Mouse (Mus musculus) ES-E14 (cell line): Measurements from ENCODE around the gene Itpk1. TPM values are rescaled to one million over a fixed set of nuclear protein-coding genes. Genes with fewer than 3 reads are reported as not detected.

Source experiments
- DNase-seq: peaks from one replicate; pipeline ENCODE4 v3.0.0-alpha.2; 2013; ENCODE audit warnings: low read depth, low spot score
- H3K27ac ChIP-seq: 2 replicates; pipeline ENCODE4 v1.5.1; 2012; ENCODE audit warnings: low read depth, mild to moderate bottlenecking, low read length, moderate library complexity, mixed read lengths; ENCODE audit not compliant: poor library complexity, insufficient read depth, severe bottlenecking
- H3K36me3 ChIP-seq: 2 replicates; pipeline ENCODE4 v1.6.1; 2012; ENCODE audit warnings: mild to moderate bottlenecking, low read length, moderate library complexity, mixed read lengths; ENCODE audit not compliant: control insufficient read depth, poor library complexity, insufficient read depth, severe bottlenecking
- H3K4me1 ChIP-seq, 2 experiments: fragments of 150-350 bp in 1 of 2; sonication (generic) in 1 of 2; 2 replicates each; pipeline ENCODE4 v1.6.1; 2012; ENCODE audit warnings: low read length in 2 of 2, mild to moderate bottlenecking in 1 of 2, mixed read lengths in 1 of 2; ENCODE audit not compliant: control insufficient read depth in 2 of 2, insufficient read depth in 2 of 2, poor library complexity in 1 of 2
- H3K4me3 ChIP-seq, 2 experiments: fragments of 150-350 bp in 1 of 2; sonication (generic) in 1 of 2; 2 replicates each; pipeline ENCODE4 v1.5.1; 2012; ENCODE audit warnings: low read length in 2 of 2, low read depth in 1 of 2, mild to moderate bottlenecking in 1 of 2, mixed read lengths in 1 of 2; ENCODE audit not compliant: insufficient read depth in 1 of 2, poor library complexity in 1 of 2, severe bottlenecking in 1 of 2
- H3K9ac ChIP-seq: 2 replicates; pipeline ENCODE4 v1.6.1; 2012; ENCODE audit warnings: low read depth, mild to moderate bottlenecking, low read length, mixed read lengths; ENCODE audit not compliant: poor library complexity, insufficient read depth, severe bottlenecking
- H3K9me3 ChIP-seq: fragments of 150-350 bp; sonication (generic); 2 replicates; pipeline ENCODE4 v1.6.1; 2012; ENCODE audit warnings: low read depth, mild to moderate bottlenecking, low read length; ENCODE audit not compliant: control insufficient read depth, insufficient read depth
- CHD2 ChIP-seq: IDR thresholded peaks from 2 replicates; pipeline ENCODE4 v1.6.1; 2014; ENCODE audit warnings: mild to moderate bottlenecking, low read depth, low read length, inconsistent platforms
- HCFC1 ChIP-seq: IDR thresholded peaks from 2 replicates; pipeline ENCODE4 v1.6.1; 2012; ENCODE audit warnings: low read length, inconsistent platforms, borderline replicate concordance; ENCODE audit not compliant: insufficient read depth
- MAFK ChIP-seq: IDR thresholded peaks from 2 replicates; pipeline ENCODE4 v1.6.1; 2014; ENCODE audit warnings: mild to moderate bottlenecking, low read depth, low read length, inconsistent platforms; ENCODE audit not compliant: insufficient read depth
- ZC3H11A ChIP-seq: IDR thresholded peaks from 2 replicates; pipeline ENCODE4 v1.6.1; 2012; ENCODE audit warnings: low read depth, mild to moderate bottlenecking, inconsistent platforms, low read length, borderline replicate concordance
- ZNF384 ChIP-seq: IDR thresholded peaks from 2 replicates; pipeline ENCODE4 v1.6.1; 2012; ENCODE audit warnings: low read depth, low read length, inconsistent platforms
- in situ Hi-C, 2 experiments: fragments of 600-800 bp; cut with MboI; formaldehyde crosslinking; loops; one replicate each; pipeline ENCODE4 v1.15.1; 2025; ENCODE audit warnings: low sequenced_read_pairs in 2 of 2, inconsistent platforms in 1 of 2; ENCODE audit not compliant: unreplicated experiment in 2 of 2
- total RNA-seq: library from RNA; depleted of rRNA; stranded (reverse); fragments of 300-350 nt; gene quantifications from 2 replicates; pipeline ENCODE4 v1.2.3, GENCODE M21; 2012

Gene Itpk1
- total RNA-seq, 1 experiment: 33.1 TPM

DNA sequence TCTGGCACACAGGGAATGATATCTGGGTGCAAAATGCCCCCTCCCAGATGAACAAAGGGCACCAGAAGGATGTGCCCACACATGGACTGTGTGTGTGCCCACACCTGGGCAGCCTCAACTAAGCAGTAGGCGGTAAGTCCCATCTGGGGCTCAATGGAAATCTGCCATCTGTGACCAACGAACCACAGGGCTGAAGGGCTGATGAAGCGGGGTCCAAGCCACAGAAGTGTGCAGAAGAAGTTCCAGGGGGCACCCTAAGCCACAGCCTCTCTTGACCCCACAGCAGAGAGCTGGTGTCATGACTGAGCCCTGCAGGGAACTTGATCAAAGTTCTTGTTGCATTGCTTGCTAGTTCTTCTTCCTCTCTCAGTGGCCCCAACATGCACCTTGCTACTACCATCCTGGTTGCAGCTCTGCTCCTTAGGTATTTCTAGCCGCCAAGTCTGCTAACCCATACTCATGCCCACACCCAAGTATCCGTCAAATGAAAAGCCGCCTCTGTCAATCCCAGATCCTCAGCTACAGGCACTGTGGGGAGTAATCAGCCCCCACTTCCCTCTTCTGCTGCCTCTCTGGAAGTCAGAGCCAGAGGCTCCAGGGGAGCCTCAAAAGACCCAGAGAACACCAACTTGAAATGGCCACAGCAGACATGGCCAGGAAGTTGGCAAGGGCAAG, 58.7 kb downstream of the Itpk1 start:
- DNase-seq: no peak
- in situ Hi-C loops: no loop called here
- H3K36me3 ChIP-seq: no peaks in the 10 kb centered on the region
- peaks cover 2 to 15% of the 10 kb centered on the region in 2 experiments; a peak in 2 of 4 replicates for H3K4me1 ChIP-seq
- H3K9me3 ChIP-seq: no peaks in the 10 kb centered on the region
- no peak overlapping the region for H3K27ac ChIP-seq
- H3K9ac ChIP-seq: no peak overlapping the region
- TF ChIP-seq MAFK (no peak), HCFC1 (no peak), ZC3H11A (no peak), ZNF384 (no peak), CHD2 (no peak)
- H3K4me3 ChIP-seq: no peak overlapping the region

DNA sequence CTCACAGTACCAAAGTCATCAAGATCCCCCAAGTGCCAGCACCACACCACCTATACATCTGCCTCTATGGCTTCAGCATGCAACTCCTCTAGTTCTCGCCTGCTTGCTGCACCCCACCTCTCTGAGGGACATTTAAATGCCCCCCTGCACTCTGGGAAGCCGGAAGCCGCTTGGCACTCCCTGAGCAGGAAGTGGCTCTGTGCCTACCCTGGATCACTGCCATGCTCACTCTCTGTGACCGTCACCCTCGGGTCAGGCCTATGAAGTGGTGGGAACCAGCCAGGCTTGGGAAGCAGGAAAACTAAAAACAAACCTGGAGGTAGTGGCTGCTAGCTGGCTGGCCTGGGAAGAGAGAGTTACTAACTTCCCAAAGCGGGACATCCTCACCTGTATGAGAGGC, 61.4 kb downstream of the Itpk1 start:
- no peak overlapping the region for H3K27ac ChIP-seq
- H3K9me3 ChIP-seq: no peaks in the 10 kb centered on the region
- no peak for DNase-seq
- in situ Hi-C loops: no loop called here
- no peak overlapping the region for H3K4me3 ChIP-seq
- peaks cover 6 to 39% of the 10 kb centered on the region in 2 experiments; a peak in 3 of 4 replicates for H3K4me1 ChIP-seq
- TF ChIP-seq ZNF384 (no peak), ZC3H11A (no peak), MAFK (no peak), CHD2 (no peak), HCFC1 (no peak)
- no peaks in the 10 kb centered on the region; the same call in 1 of the 2 replicates for H3K36me3 ChIP-seq
- H3K9ac ChIP-seq: no peak overlapping the region

DNA sequence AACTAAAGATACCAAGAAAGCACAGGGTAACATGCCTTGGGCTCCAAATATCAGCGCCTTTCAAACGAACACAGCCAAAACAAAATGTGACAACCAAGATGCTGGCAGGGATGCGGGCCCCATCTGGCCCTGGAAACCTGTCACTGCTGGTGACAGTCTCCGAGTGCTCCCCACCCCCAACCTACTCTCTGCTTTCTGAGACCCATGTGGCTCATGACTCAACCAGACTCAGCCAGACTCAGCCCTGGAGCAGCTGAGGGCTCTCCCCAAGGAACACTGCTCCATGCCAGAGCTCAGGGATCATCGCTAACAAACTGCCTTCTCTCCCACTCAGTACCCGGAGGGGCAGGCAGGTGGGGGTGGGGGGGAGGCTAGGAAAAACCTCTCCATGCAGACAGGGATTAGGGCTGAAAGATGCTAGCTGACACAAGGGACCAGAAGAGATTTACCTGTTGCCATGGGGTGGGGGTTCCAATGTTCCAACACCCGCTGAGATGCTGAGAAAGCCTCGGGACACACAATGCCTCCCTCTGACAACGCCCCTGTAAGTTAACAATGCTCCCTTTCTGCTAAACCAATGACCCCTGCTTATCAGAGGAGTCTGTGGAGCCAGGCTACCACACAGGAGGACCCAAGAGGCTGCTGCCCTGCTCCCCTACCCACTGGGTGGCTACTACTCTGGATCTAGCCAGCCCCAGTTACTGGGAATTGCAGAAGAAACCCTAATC, 64.1 kb downstream of the Itpk1 start:
- no peak overlapping the region for H3K4me3 ChIP-seq
- no peak overlapping the region for H3K9ac ChIP-seq
- H3K9me3 ChIP-seq: no peaks in the 10 kb centered on the region
- in situ Hi-C loops: no loop called here
- TF ChIP-seq CHD2: no peak
- no peak for TF ChIP-seq MAFK
- TF ChIP-seq ZC3H11A: no peak
- TF ChIP-seq HCFC1: no peak
- no peak for TF ChIP-seq ZNF384
- no peak for DNase-seq
- H3K4me1 ChIP-seq: peaks cover 6 to 37% of the 10 kb centered on the region in 2 experiments; a peak in 3 of 4 replicates
- H3K27ac ChIP-seq: peak overlapping the region; percentile 48
- no peaks in the 10 kb centered on the region; the same call in 1 of the 2 replicates for H3K36me3 ChIP-seq

DNA sequence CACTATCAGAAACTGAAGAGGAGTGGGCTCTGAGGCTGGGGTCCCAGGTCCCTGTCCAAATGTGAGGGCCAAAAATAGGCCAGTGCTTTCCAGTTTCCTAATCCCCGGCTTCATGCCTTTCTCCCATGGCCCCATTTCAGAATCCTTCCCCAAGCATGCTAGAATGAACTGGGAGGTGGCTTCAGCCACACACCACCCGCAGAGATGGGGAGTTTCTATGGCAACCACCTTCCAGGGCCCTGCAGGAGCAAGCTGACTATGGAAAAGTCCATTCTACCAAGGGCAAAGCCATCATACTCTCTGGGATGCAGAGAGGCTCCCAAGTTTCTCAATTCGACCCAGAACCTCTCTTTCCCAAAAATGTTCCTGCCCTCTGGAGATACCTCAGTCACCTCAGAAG, 65.9 kb downstream of the Itpk1 start:
- Histone ChIP-seq H3K36me3 (peaks cover 2% of the 10 kb centered on the region; the same call in 1 of the 2 replicates), H3K4me3 (no peak overlapping the region), H3K9me3 (no peaks in the 10 kb centered on the region), H3K4me1 (peaks cover 6 to 39% of the 10 kb centered on the region in 2 experiments; a peak in 3 of 4 replicates), H3K27ac (0 out of 2 replicates have a peak overlapping the region, but pooled peaks have one; percentile 6), H3K9ac (no peak overlapping the region)
- DNase-seq: no peak
- TF ChIP-seq ZNF384: no peak
- TF ChIP-seq ZC3H11A: no peak
- no peak for TF ChIP-seq HCFC1
- no peak for TF ChIP-seq MAFK
- no peak for TF ChIP-seq CHD2
- in situ Hi-C loops: no loop called here
